ENCODE assay signal across 25 mouse cellular contexts in the genomic region with DNA sequence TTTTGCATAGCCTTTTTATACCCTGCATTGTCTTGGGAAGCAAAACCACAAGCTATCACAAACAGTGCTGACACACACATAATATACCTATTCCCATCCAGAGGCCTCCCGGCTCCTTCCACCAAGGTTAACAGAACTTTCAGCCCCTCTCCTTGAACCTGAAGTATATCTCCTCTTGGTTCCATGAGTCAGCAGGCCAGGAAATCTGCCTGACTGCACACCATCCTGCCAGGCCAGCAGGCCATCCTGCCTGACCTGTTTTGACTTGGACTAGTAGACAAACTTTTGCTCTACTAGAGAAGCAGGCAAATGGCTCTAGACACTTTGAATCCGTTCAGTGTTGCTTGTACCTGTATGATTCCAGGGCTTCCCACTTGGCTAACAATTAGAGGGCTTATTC.
DNase-seq lines count a peak whose midpoint lies in the region; ATAC-seq and TF ChIP-seq lines count a peak whose summit lies in the region.
"Had no signal": no experiment of that assay in that cellular context is flagged by ENCODE, and none has a peak within 500 bp of the region (broad histone marks: within the 10 kb centered on the region; RNA-seq: fewer than 3 reads in every experiment).

No protein-coding gene starts in this region.

- TF ChIP-seq EP300 in liver, postnatal 0 days (IDR thresholded peaks at IDR 0.05; ENCODE audit: low read depth): no peak
- no peak for TF ChIP-seq EP300 in heart, adult 2 months (IDR thresholded peaks at IDR 0.05; ENCODE audit: insufficient read depth, low read depth, low read length)

- no peak for TF ChIP-seq POLR2A in liver, adult 2 months (IDR thresholded peaks at IDR 0.05; ENCODE audit: extremely low read depth, insufficient read depth, low read length)
- TF ChIP-seq POLR2A in heart, adult 2 months (IDR thresholded peaks at IDR 0.05; ENCODE audit: insufficient read depth, low read depth, low read length): no peak

- no peak overlapping the region for H3K4me2 ChIP-seq in liver, postnatal 0 days (ENCODE audit: low read depth, low read length)
- H3K4me2 ChIP-seq in kidney, postnatal 0 days (ENCODE audit: low read length): no peak overlapping the region
- H3K4me2 ChIP-seq: embryonic facial prominence, embryonic 15.5 days; heart, embryonic 11.5 days; heart, embryonic 15.5 days; hindbrain, embryonic 13.5 days had no signal

- H3K79me2 ChIP-seq in liver, adult 2 months (ENCODE audit: control insufficient read depth, insufficient read depth, low read length): peaks cover 4% of the 10 kb centered on the region; the same call in 1 of the 2 replicates
- no peaks in the 10 kb centered on the region for H3K79me2 ChIP-seq in heart, adult 2 months (replicated peaks; ENCODE audit: control insufficient read depth, insufficient read depth, low read length)

- H3K4me3 ChIP-seq in liver, adult 2 months (ENCODE audit: insufficient read depth, low read depth, low read length): no peak overlapping the region
- H3K4me3 ChIP-seq in liver, postnatal 0 days (ENCODE audit: low read depth, low read length): no peak overlapping the region
- H3K4me3 ChIP-seq in kidney, postnatal 0 days (replicated peaks; ENCODE audit: low read depth, low read length): no peak overlapping the region
- no peak overlapping the region for H3K4me3 ChIP-seq in heart, adult 2 months
- H3K4me3 ChIP-seq: embryonic facial prominence, embryonic 15.5 days; erythroblast, embryonic 14.5 days; forebrain, embryonic 10.5 days; gastrocnemius, adult 2 months; heart, embryonic 15.5 days; hindbrain, embryonic 13.5 days had no signal

- 0 out of 2 replicates have a peak overlapping the region, but pooled peaks have one; percentile 13 for H3K27ac ChIP-seq in liver, adult 2 months (replicated peaks; ENCODE audit: insufficient read depth, low read depth, low read length)
- no peak overlapping the region for H3K27ac ChIP-seq in liver, postnatal 0 days (ENCODE audit: low read depth)
- H3K27ac ChIP-seq in kidney, postnatal 0 days: peak overlapping the region; percentile 19; the same call in 1 of the 2 replicates
- no peak overlapping the region for H3K27ac ChIP-seq in heart, adult 2 months
- H3K27ac ChIP-seq: embryonic facial prominence, embryonic 15.5 days; forebrain, embryonic 10.5 days; gastrocnemius, adult 2 months; heart, embryonic 15.5 days; hindbrain, embryonic 13.5 days had no signal

- no peak for TF ChIP-seq CTCF in liver, adult 2 months (IDR thresholded peaks at IDR 0.05; ENCODE audit: low read depth, low read length)
- no peak for TF ChIP-seq CTCF in liver, postnatal 0 days (IDR thresholded peaks at IDR 0.05; ENCODE audit: low read depth)
- no peak for TF ChIP-seq CTCF in kidney, postnatal 0 days (IDR thresholded peaks at IDR 0.05; ENCODE audit: low read depth)
- no peak for TF ChIP-seq CTCF in heart, adult 2 months (IDR thresholded peaks at IDR 0.05)

- no peaks in the 10 kb centered on the region for H3K9me3 ChIP-seq in liver, postnatal 0 days (ENCODE audit: low read length)
- H3K9me3 ChIP-seq in kidney, postnatal 0 days (replicated peaks; ENCODE audit: low read length): no peaks in the 10 kb centered on the region
- H3K9me3 ChIP-seq: embryonic facial prominence, embryonic 15.5 days; forebrain, embryonic 10.5 days; heart, embryonic 15.5 days; hindbrain, embryonic 13.5 days had no signal

- peak; percentile 52 for DNase-seq in kidney, adult 11 months
- no peak for DNase-seq in kidney, adult 18-20 months
- peak; percentile 55 for DNase-seq in liver, adult 2 months (ENCODE audit: extremely low read depth, low read depth, low spot score)
- no peak for DNase-seq in liver, postnatal 0 days
- DNase-seq in kidney, postnatal 0 days (ENCODE audit: low spot score): no peak
- DNase-seq in kidney, postnatal 25 days: peak; percentile 35 to 68
- no peak for DNase-seq in heart, adult 2 months
- DNase-seq: adrenal gland, postnatal 25 days; cerebellum, adult 8-10 months; cerebellum, postnatal 14 days; embryo, embryonic 11 days; gastrocnemius, adult 2 months; gastrocnemius, postnatal 36 days; heart, adult 11 months; heart, postnatal 14 days had no signal

- 46% methylated on average over 2 of the region's 2 CpGs for WGBS in liver, adult 2 months
- WGBS in liver, postnatal 0 days (ENCODE audit: insufficient replicate concordance): 52% methylated on average over 2 of the region's 2 CpGs
- WGBS in kidney, postnatal 0 days: 57% methylated on average over 2 of the region's 2 CpGs
- 55% methylated on average over 2 of the region's 2 CpGs for WGBS in heart, adult 2 months

- H3K9ac ChIP-seq in liver, adult 2 months (ENCODE audit: low read depth, low read length): no peak overlapping the region
- H3K9ac ChIP-seq in liver, postnatal 0 days (replicated peaks): no peak overlapping the region
- no peak overlapping the region for H3K9ac ChIP-seq in kidney, postnatal 0 days (ENCODE audit: low read depth, low read length)
- H3K9ac ChIP-seq in heart, adult 2 months (ENCODE audit: low read depth, low read length): no peak overlapping the region
- H3K9ac ChIP-seq: embryonic facial prominence, embryonic 15.5 days; heart, embryonic 15.5 days; hindbrain, embryonic 13.5 days had no signal

- H3K27me3 ChIP-seq in liver, adult 2 months (ENCODE audit: control insufficient read depth, insufficient read depth, low read length): no peaks in the 10 kb centered on the region
- no peaks in the 10 kb centered on the region for H3K27me3 ChIP-seq in liver, postnatal 0 days (ENCODE audit: insufficient read depth, low read length)
- H3K27me3 ChIP-seq in kidney, postnatal 0 days (ENCODE audit: insufficient read depth, low read length): no peaks in the 10 kb centered on the region
- H3K27me3 ChIP-seq in heart, adult 2 months (ENCODE audit: control insufficient read depth, insufficient read depth, low read length): no peaks in the 10 kb centered on the region
- H3K27me3 ChIP-seq: CH12.LX; embryonic facial prominence, embryonic 15.5 days; heart, embryonic 15.5 days; hindbrain, embryonic 13.5 days; Patski had no signal

- ATAC-seq in liver, postnatal 0 days: no peak
- peak; percentile 73; the same call in 1 of the 2 replicates for ATAC-seq in kidney, postnatal 0 days (replicated peaks; ENCODE audit: low FRiP score, low read depth)
- ATAC-seq: activated CD4-positive, CD25-positive, alpha-beta regulatory T cell, adult 4 months; forebrain, embryonic 14.5 days; Patski had no signal

- no peaks in the 10 kb centered on the region for H3K36me3 ChIP-seq in liver, adult 2 months (ENCODE audit: control insufficient read depth, insufficient read depth, low read length)
- no peaks in the 10 kb centered on the region for H3K36me3 ChIP-seq in liver, postnatal 0 days (replicated peaks; ENCODE audit: insufficient read depth, low read length)
- no peaks in the 10 kb centered on the region for H3K36me3 ChIP-seq in kidney, postnatal 0 days (ENCODE audit: insufficient read depth, low read length)
- H3K36me3 ChIP-seq in heart, adult 2 months (ENCODE audit: control insufficient read depth, insufficient read depth, low read length): no peaks in the 10 kb centered on the region
- H3K36me3 ChIP-seq: embryonic facial prominence, embryonic 15.5 days; forebrain, embryonic 10.5 days; heart, embryonic 15.5 days; hindbrain, embryonic 13.5 days had no signal

- peaks cover 11% of the 10 kb centered on the region; the same call in 1 of the 2 replicates for H3K4me1 ChIP-seq in liver, adult 2 months (ENCODE audit: control insufficient read depth, insufficient read depth, low read length)
- 0 out of 2 replicates have a peak, but pooled peaks cover 3% of the 10 kb centered on the region for H3K4me1 ChIP-seq in liver, postnatal 0 days (ENCODE audit: insufficient read depth)
- H3K4me1 ChIP-seq in kidney, postnatal 0 days (replicated peaks; ENCODE audit: insufficient read depth, low read length): 0 out of 2 replicates have a peak, but pooled peaks cover 2% of the 10 kb centered on the region
- no peaks in the 10 kb centered on the region for H3K4me1 ChIP-seq in heart, adult 2 months (ENCODE audit: control insufficient read depth, insufficient read depth, low read length)
- H3K4me1 ChIP-seq: embryonic facial prominence, embryonic 15.5 days; forebrain, embryonic 10.5 days; heart, embryonic 15.5 days; hindbrain, embryonic 13.5 days had no signal

- intact Hi-C loops in heart, adult 2 months (cut with DNase I): no loop called here

Comparison
In these comparisons a context has a peak if more than half of its experiments do, and no peak if none do; other contexts are left out.
1. DNase-seq: peak in kidney, adult 11 months (single experiment), liver, adult 2 months (single experiment) and kidney, postnatal 25 days (2 of 2); none in kidney, adult 18-20 months (single experiment), liver, postnatal 0 days (single experiment), kidney, postnatal 0 days (single experiment) and heart, adult 2 months (0 of 2).
2. H3K27ac ChIP-seq: peak in liver, adult 2 months (single experiment) and kidney, postnatal 0 days (single experiment); none in liver, postnatal 0 days (single experiment) and heart, adult 2 months (single experiment).